Mouse (Mus musculus) megakaryocyte progenitor cell, adult 5-6 weeks (primary cell): ENCODE results near the gene Pip5k1a. TPM values are rescaled to one million over a fixed set of nuclear protein-coding genes. Genes with fewer than 3 reads are reported as not detected.

ENCODE experiments used
- total RNA-seq, 2 experiments: library from RNA; stranded (forward) in 1 of 2; stranded (reverse) in 1 of 2; fragments of 157-497, 149-512 nt in 1 of 2; fragments of 200-1000 nt in 1 of 2; gene quantifications; 2 replicates each; pipeline versions ENCODE4 v1.2.3 to v1.2.4; 2015 to 2017

Gene Pip5k1a
- total RNA-seq, 2 experiments from 2014 or later: 15.5 to 16.3 TPM

Other genes starting within 250 kb of the Pip5k1a start
- gene Psmb4, start 220.0 kb downstream of the Pip5k1a start, total RNA-seq (2015): 341 and 364 TPM in 2 replicates
- 196 and 240 TPM in 2 replicates for gene Psmb4, start 220.0 kb downstream of the Pip5k1a start, total RNA-seq (2017)
- gene Selenbp1, start 173.9 kb downstream of the Pip5k1a start, total RNA-seq (2015): 27.3 and 28.8 TPM in 2 replicates
- gene Selenbp1, start 173.9 kb downstream of the Pip5k1a start, total RNA-seq (2017): 28.2 and 38.5 TPM in 2 replicates
- gene Rfx5, start 152.9 kb downstream of the Pip5k1a start, total RNA-seq (2015): 18.0 and 20.3 TPM in 2 replicates
- gene Rfx5, start 152.9 kb downstream of the Pip5k1a start, total RNA-seq (2017): 16.2 and 20.3 TPM in 2 replicates
- 21.2 and 23.5 TPM in 2 replicates for gene Pi4kb, start 132.2 kb downstream of the Pip5k1a start, total RNA-seq (2015)
- gene Pi4kb, start 132.2 kb downstream of the Pip5k1a start, total RNA-seq (2017): 24.0 and 24.5 TPM in 2 replicates
- 15.8 and 21.5 TPM in 2 replicates for gene Zfp687, start 91.5 kb downstream of the Pip5k1a start, total RNA-seq (2015)
- gene Zfp687, start 91.5 kb downstream of the Pip5k1a start, total RNA-seq (2017): 19.6 and 21.3 TPM in 2 replicates
- 91.5 and 116 TPM in 2 replicates for gene Psmd4, start 64.3 kb downstream of the Pip5k1a start, total RNA-seq (2015)
- gene Psmd4, start 64.3 kb downstream of the Pip5k1a start, total RNA-seq (2017): 233 and 245 TPM in 2 replicates
- 40.4 and 47.6 TPM in 2 replicates for gene Vps72, start 4.1 kb upstream of the Pip5k1a start, total RNA-seq (2015)
- 97.9 and 124 TPM in 2 replicates for gene Vps72, start 4.1 kb upstream of the Pip5k1a start, total RNA-seq (2017)
- 1.1 and 2.6 TPM in 2 replicates for gene Tmod4, start 17.5 kb upstream of the Pip5k1a start, total RNA-seq (2015)
- gene Tmod4, start 17.5 kb upstream of the Pip5k1a start, total RNA-seq (2017): 2.3 and 2.5 TPM in 2 replicates
- 43.4 and 45.8 TPM in 2 replicates for gene Scnm1, start 27.1 kb upstream of the Pip5k1a start, total RNA-seq (2015)
- gene Scnm1, start 27.1 kb upstream of the Pip5k1a start, total RNA-seq (2017): 66.0 and 85.7 TPM in 2 replicates
- gene Lysmd1, start 27.2 kb upstream of the Pip5k1a start, total RNA-seq (2015): 3.1 and 3.6 TPM in 2 replicates
- 3.8 and 4.3 TPM in 2 replicates for gene Lysmd1, start 27.2 kb upstream of the Pip5k1a start, total RNA-seq (2017)
- 17.9 and 18.7 TPM in 2 replicates for gene Tnfaip8l2, start 35.4 kb upstream of the Pip5k1a start, total RNA-seq (2015)
- gene Tnfaip8l2, start 35.4 kb upstream of the Pip5k1a start, total RNA-seq (2017): 17.8 and 25.1 TPM in 2 replicates
- 0.05 and 0.07 TPM in 2 replicates for gene Sema6c, start 53.5 kb upstream of the Pip5k1a start, total RNA-seq (2015)
- not detected in 2 replicates for gene Sema6c, start 53.5 kb upstream of the Pip5k1a start, total RNA-seq (2017)
- gene Gabpb2, start 111.0 kb upstream of the Pip5k1a start, total RNA-seq (2015): 28.5 and 29.3 TPM in 2 replicates
- gene Gabpb2, start 111.0 kb upstream of the Pip5k1a start, total RNA-seq (2017): 43.1 and 57.7 TPM in 2 replicates
- 56.2 and 56.7 TPM in 2 replicates for gene Cdc42se1, start 121.8 kb upstream of the Pip5k1a start, total RNA-seq (2015)
- gene Cdc42se1, start 121.8 kb upstream of the Pip5k1a start, total RNA-seq (2017): 52.5 and 60.3 TPM in 2 replicates
- gene Mllt11, start 125.2 kb upstream of the Pip5k1a start, total RNA-seq (2015): 4.6 and 5.8 TPM in 2 replicates
- gene Mllt11, start 125.2 kb upstream of the Pip5k1a start, total RNA-seq (2017): 4.9 and 5.5 TPM in 2 replicates
- 1.0 and 1.4 TPM in 2 replicates for gene Gm128, start 134.7 kb upstream of the Pip5k1a start, total RNA-seq (2015)
- gene Gm128, start 134.7 kb upstream of the Pip5k1a start, total RNA-seq (2017): 0.34 and 0.46 TPM in 2 replicates
- gene Bnipl, start 144.3 kb upstream of the Pip5k1a start, total RNA-seq (2015): not detected in 2 replicates
- gene Bnipl, start 144.3 kb upstream of the Pip5k1a start, total RNA-seq (2017): not detected in 2 replicates
- 30.9 and 33.2 TPM in 2 replicates for gene Mindy1, start 174.4 kb upstream of the Pip5k1a start, total RNA-seq (2015)
- 22.7 and 23.6 TPM in 2 replicates for gene Mindy1, start 174.4 kb upstream of the Pip5k1a start, total RNA-seq (2017)
- gene Prune1, start 175.1 kb upstream of the Pip5k1a start, total RNA-seq (2015): 14.8 and 15.2 TPM in 2 replicates
- 7.8 and 11.8 TPM in 2 replicates for gene Prune1, start 175.1 kb upstream of the Pip5k1a start, total RNA-seq (2017)
- gene Anxa9, start 200.2 kb upstream of the Pip5k1a start, total RNA-seq (2015): 11.2 and 15.9 TPM in 2 replicates
- 5.5 and 7.0 TPM in 2 replicates for gene Anxa9, start 200.2 kb upstream of the Pip5k1a start, total RNA-seq (2017)
- 193 and 203 TPM in 2 replicates for gene Cers2, start 207.9 kb upstream of the Pip5k1a start, total RNA-seq (2015)
- gene Cers2, start 207.9 kb upstream of the Pip5k1a start, total RNA-seq (2017): 91.3 and 98.4 TPM in 2 replicates